25 mouse cellular contexts compared by ENCODE assay signal in the genomic region with DNA sequence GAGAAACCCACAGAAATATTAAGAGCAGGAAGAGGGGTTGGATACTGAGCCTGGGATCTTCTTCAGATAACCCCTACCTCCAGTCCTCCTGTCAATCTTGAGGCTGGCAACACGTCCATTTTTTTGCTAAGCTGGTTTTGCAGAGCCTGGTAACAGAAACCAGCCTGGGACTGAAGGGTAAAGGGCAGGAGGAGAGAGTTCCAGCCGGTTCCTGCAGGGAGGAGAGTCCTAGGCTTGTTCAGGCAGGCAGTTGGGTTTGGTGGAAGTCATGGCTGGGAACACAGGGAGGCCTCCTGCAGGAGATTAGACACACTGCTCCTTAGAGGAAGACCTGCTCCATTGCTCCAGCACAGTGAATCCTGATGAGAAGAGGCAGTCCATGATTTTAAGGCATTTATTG. TPM values are rescaled to one million over a fixed set of nuclear protein-coding genes. Genes with fewer than 3 reads are reported as not detected.
DNase-seq lines count a peak whose midpoint lies in the region; ATAC-seq lines count a peak whose summit lies in the region.
"Had no signal": no experiment of that assay in that cellular context is flagged by ENCODE, and none has a peak within 500 bp of the region (broad histone marks: within the 10 kb centered on the region; RNA-seq: fewer than 3 reads in every experiment).

No protein-coding gene starts in this region.

- WGBS in midbrain, embryonic 11.5 days = 39% methylated on average over 2 of the region's 2 CpGs
- WGBS in midbrain, embryonic 14.5 days = 39% methylated on average over 2 of the region's 2 CpGs

- H3K36me3 ChIP-seq in midbrain, embryonic 11.5 days (ENCODE audit: control insufficient read depth, insufficient read depth, low read length) = no peaks in the 10 kb centered on the region
- no peaks in the 10 kb centered on the region for H3K36me3 ChIP-seq in midbrain, embryonic 14.5 days (ENCODE audit: control insufficient read depth, insufficient read depth, low read length)
- H3K36me3 ChIP-seq: embryonic facial prominence, embryonic 13.5 days; embryonic facial prominence, embryonic 15.5 days; forebrain, embryonic 10.5 days; forebrain, embryonic 12.5 days had no signal

- no peak for ATAC-seq in midbrain, embryonic 11.5 days (ENCODE audit: low FRiP score)
- no peak for ATAC-seq in midbrain, embryonic 14.5 days (ENCODE audit: low FRiP score, low TSS enrichment)
- ATAC-seq: forebrain, embryonic 14.5 days; forebrain, embryonic 16.5 days had no signal

- no peak overlapping the region for H3K4me3 ChIP-seq in midbrain, embryonic 11.5 days (ENCODE audit: low read depth, low read length)
- no peak overlapping the region for H3K4me3 ChIP-seq in midbrain, embryonic 14.5 days (replicated peaks; ENCODE audit: low read depth, low read length)
- H3K4me3 ChIP-seq: embryonic facial prominence, embryonic 13.5 days; embryonic facial prominence, embryonic 15.5 days; erythroblast, embryonic 14.5 days; forebrain, embryonic 10.5 days; forebrain, embryonic 12.5 days had no signal

- no peak overlapping the region for H3K9ac ChIP-seq in midbrain, embryonic 11.5 days (ENCODE audit: low read length)
- H3K9ac ChIP-seq in midbrain, embryonic 14.5 days (replicated peaks; ENCODE audit: low read length) = no peak overlapping the region
- H3K9ac ChIP-seq: embryonic facial prominence, embryonic 13.5 days; embryonic facial prominence, embryonic 15.5 days; forebrain, embryonic 12.5 days had no signal

- DNase-seq in midbrain, embryonic 11.5 days (ENCODE audit: low spot score, missing footprints) = peak; percentile 14
- DNase-seq in midbrain, embryonic 14.5 days = no peak
- peak; percentile 26 for DNase-seq in urinary bladder, adult 2 months (ENCODE audit: low spot score)
- no peak for DNase-seq in urinary bladder, postnatal 10 days (ENCODE audit: low spot score)
- DNase-seq in urinary bladder, postnatal 14 days (ENCODE audit: low spot score) = peak; percentile 54
- peak; percentile 24 to 43 for DNase-seq in urinary bladder, postnatal 36 days (ENCODE audit: low spot score in 2 of 2)
- DNase-seq in yolk sac, embryonic 10.5 days (ENCODE audit: low spot score) = no peak
- DNase-seq in lung, postnatal 10 days = no peak
- DNase-seq: adrenal gland, adult 8-10 months; adrenal gland, postnatal 14 days; adrenal gland, postnatal 36 days; cerebellum, adult 18-20 months; cerebellum, adult 8-10 months; cerebellum, adult 9-11 months; cerebellum, postnatal 14 days; cerebellum, postnatal 36 days; embryo, embryonic 11 days had no signal

- no peak overlapping the region for H3K4me2 ChIP-seq in midbrain, embryonic 11.5 days
- H3K4me2 ChIP-seq in midbrain, embryonic 14.5 days (ENCODE audit: low read length) = no peak overlapping the region
- H3K4me2 ChIP-seq: embryonic facial prominence, embryonic 13.5 days; embryonic facial prominence, embryonic 15.5 days; forebrain, embryonic 12.5 days had no signal

- H3K9me3 ChIP-seq in midbrain, embryonic 11.5 days (ENCODE audit: control insufficient read depth, low read length) = no peaks in the 10 kb centered on the region
- no peaks in the 10 kb centered on the region for H3K9me3 ChIP-seq in midbrain, embryonic 14.5 days (ENCODE audit: control insufficient read depth, low read length)
- H3K9me3 ChIP-seq: embryonic facial prominence, embryonic 13.5 days; embryonic facial prominence, embryonic 15.5 days; forebrain, embryonic 10.5 days; forebrain, embryonic 12.5 days had no signal

- H3K4me1 ChIP-seq in midbrain, embryonic 11.5 days (ENCODE audit: control insufficient read depth, insufficient read depth, low read length) = no peaks in the 10 kb centered on the region
- H3K4me1 ChIP-seq in midbrain, embryonic 14.5 days (ENCODE audit: control insufficient read depth, insufficient read depth, low read length) = no peaks in the 10 kb centered on the region
- H3K4me1 ChIP-seq: embryonic facial prominence, embryonic 13.5 days; embryonic facial prominence, embryonic 15.5 days; forebrain, embryonic 10.5 days; forebrain, embryonic 12.5 days had no signal

- no peaks in the 10 kb centered on the region for H3K27me3 ChIP-seq in midbrain, embryonic 11.5 days (ENCODE audit: control insufficient read depth, insufficient read depth, low read length)
- no peaks in the 10 kb centered on the region for H3K27me3 ChIP-seq in midbrain, embryonic 14.5 days (ENCODE audit: control insufficient read depth, insufficient read depth, low read length)
- H3K27me3 ChIP-seq: embryonic facial prominence, embryonic 13.5 days; embryonic facial prominence, embryonic 15.5 days; forebrain, embryonic 12.5 days had no signal

- H3K27ac ChIP-seq in midbrain, embryonic 11.5 days (ENCODE audit: low read depth, low read length) = no peak overlapping the region
- no peak overlapping the region for H3K27ac ChIP-seq in midbrain, embryonic 14.5 days (replicated peaks; ENCODE audit: low read depth, low read length)
- H3K27ac ChIP-seq: embryonic facial prominence, embryonic 13.5 days; embryonic facial prominence, embryonic 15.5 days; forebrain, embryonic 10.5 days; forebrain, embryonic 12.5 days had no signal

RNA-seq across cellular contexts. Expression of a gene that starts 10.2 kb away (rescaled TPM):
- polyA plus RNA-seq in midbrain, embryonic 11.5 days (2014; fragmentation: Nextera tagmentation; extraction: Ambion mirVana) = 0.04 and 0.10 TPM in 2 replicates
- polyA plus RNA-seq in midbrain, embryonic 14.5 days (2014; fragmentation: Nextera tagmentation; extraction: Ambion mirVana) = not detected in 2 replicates
- polyA plus RNA-seq in urinary bladder, adult 2 months (2012; rRNA removed) = 0.57 and 0.87 TPM in 2 replicates
- polyA plus RNA-seq: C2C12; erythroblast, embryonic 14.5 days had no signal

Comparison
In these comparisons a context has a peak if more than half of its experiments do, and no peak if none do; other contexts are left out.
1. DNase-seq: peak in midbrain, embryonic 11.5 days (single experiment), urinary bladder, adult 2 months (single experiment), urinary bladder, postnatal 14 days (single experiment) and urinary bladder, postnatal 36 days (2 of 2); none in midbrain, embryonic 14.5 days (single experiment), urinary bladder, postnatal 10 days (single experiment), yolk sac, embryonic 10.5 days (single experiment) and lung, postnatal 10 days (single experiment).